ENCODE assay signal across 10 mouse cellular contexts in the genomic region with DNA sequence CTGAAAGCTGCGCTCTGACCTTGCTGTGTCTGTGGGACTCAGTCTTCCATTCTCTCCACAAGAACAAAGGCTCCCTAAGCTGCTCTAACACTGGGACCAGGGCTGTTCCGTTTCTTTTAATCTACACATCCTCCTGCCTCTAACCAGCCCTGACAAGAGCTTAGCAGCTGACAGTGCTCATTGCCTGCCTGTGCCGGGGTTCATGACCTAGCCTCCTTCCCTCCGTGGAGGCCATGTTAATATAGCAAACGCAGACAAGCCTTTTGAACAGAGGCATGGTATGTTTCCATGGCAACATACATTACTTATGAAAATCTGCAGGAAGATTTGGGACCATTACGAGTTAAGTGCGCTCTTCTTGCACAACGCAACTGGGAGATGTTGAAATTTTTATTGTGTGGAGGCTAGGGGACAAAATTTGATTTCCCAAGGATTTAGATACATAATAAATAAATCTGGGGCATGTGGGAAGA. TPM values are rescaled to one million over a fixed set of nuclear protein-coding genes. Genes with fewer than 3 reads are reported as not detected.
DNase-seq lines count a peak whose midpoint lies in the region; ATAC-seq and TF ChIP-seq lines count a peak whose summit lies in the region.
"Had no signal": no experiment of that assay in that cellular context is flagged by ENCODE, and none has a peak within 500 bp of the region (broad histone marks: within the 10 kb centered on the region; RNA-seq: fewer than 3 reads in every experiment).

No protein-coding gene starts in this region.

- no peaks in the 10 kb centered on the region for H3K27me3 ChIP-seq in lung, embryonic 14.5 days (ENCODE audit: insufficient read depth, low read length)
- H3K27me3 ChIP-seq in forebrain, postnatal 0 days (ENCODE audit: insufficient read depth, low read length), result no peaks in the 10 kb centered on the region
- peaks cover 4% of the 10 kb centered on the region for H3K27me3 ChIP-seq in heart, embryonic 11.5 days (ENCODE audit: control insufficient read depth, insufficient read depth, low read length)

- no peak overlapping the region for H3K27ac ChIP-seq in lung, embryonic 14.5 days (ENCODE audit: low read depth)
- H3K27ac ChIP-seq in forebrain, postnatal 0 days (ENCODE audit: low read depth, low read length), result peak overlapping the region; percentile 84
- no peak overlapping the region for H3K27ac ChIP-seq in heart, embryonic 11.5 days (ENCODE audit: low read depth, low read length)
- H3K27ac ChIP-seq: heart, adult 2 months had no signal

- no peak overlapping the region for H3K9ac ChIP-seq in lung, embryonic 14.5 days
- peak overlapping the region; percentile 35 for H3K9ac ChIP-seq in forebrain, postnatal 0 days
- no peak overlapping the region for H3K9ac ChIP-seq in heart, embryonic 11.5 days (ENCODE audit: low read depth, low read length)

- WGBS in lung, embryonic 14.5 days, result 23% methylated on average over 8 of the region's 8 CpGs
- 20% methylated on average over 8 of the region's 8 CpGs for WGBS in forebrain, postnatal 0 days
- WGBS in heart, embryonic 11.5 days (ENCODE audit: insufficient replicate concordance), result 57% methylated on average over 8 of the region's 8 CpGs

- DNase-seq in lung, embryonic 14.5 days, result peak; percentile 71
- no peak for DNase-seq in lung, postnatal 4 days
- peak; percentile 77 for DNase-seq in forebrain, postnatal 0 days
- DNase-seq in lung, postnatal 36 days, result peak; percentile 62
- peak; percentile 76 for DNase-seq in retina, postnatal 1 day
- DNase-seq in heart, adult 11 months, result no peak
- DNase-seq: heart, adult 2 months; kidney, postnatal 25 days had no signal

- H3K9me3 ChIP-seq in lung, embryonic 14.5 days (ENCODE audit: low read depth, low read length), result no peaks in the 10 kb centered on the region
- H3K9me3 ChIP-seq in forebrain, postnatal 0 days (ENCODE audit: low read length), result no peaks in the 10 kb centered on the region
- H3K9me3 ChIP-seq in heart, embryonic 11.5 days (replicated peaks; ENCODE audit: control insufficient read depth, low read length), result no peaks in the 10 kb centered on the region

- H3K4me2 ChIP-seq in lung, embryonic 14.5 days, result no peak overlapping the region
- H3K4me2 ChIP-seq in forebrain, postnatal 0 days (ENCODE audit: low read depth), result peak overlapping the region; percentile 19; the same call in 1 of the 2 replicates
- no peak overlapping the region for H3K4me2 ChIP-seq in heart, embryonic 11.5 days

- ATAC-seq in lung, embryonic 14.5 days (ENCODE audit: insufficient read depth), result peak; percentile 74
- peak; percentile 92 for ATAC-seq in forebrain, postnatal 0 days
- no peak for ATAC-seq in heart, embryonic 11.5 days (replicated peaks; ENCODE audit: insufficient number of reproducible peaks, low FRiP score, low TSS enrichment)
- ATAC-seq in erythroid progenitor cell, adult 5-6 weeks (replicated peaks; ENCODE audit: low FRiP score, poor library complexity, severe bottlenecking), result no peak

- peaks cover 13% of the 10 kb centered on the region; the same call in 1 of the 2 replicates for H3K4me1 ChIP-seq in lung, embryonic 14.5 days (ENCODE audit: insufficient read depth)
- peaks cover 32% of the 10 kb centered on the region for H3K4me1 ChIP-seq in forebrain, postnatal 0 days (ENCODE audit: insufficient read depth)
- H3K4me1 ChIP-seq in heart, embryonic 11.5 days (ENCODE audit: control insufficient read depth, insufficient read depth, low read length), result peaks cover 4% of the 10 kb centered on the region; the same call in 1 of the 2 replicates

- TF ChIP-seq CTCF in lung, embryonic 14.5 days (IDR thresholded peaks at IDR 0.05; ENCODE audit: low read depth), result no peak
- TF ChIP-seq CTCF in forebrain, postnatal 0 days (IDR thresholded peaks at IDR 0.05; ENCODE audit: low read depth), result no peak

- H3K4me3 ChIP-seq in lung, embryonic 14.5 days (ENCODE audit: low read depth, low read length), result no peak overlapping the region
- H3K4me3 ChIP-seq in forebrain, postnatal 0 days (ENCODE audit: low read depth, low read length), result no peak overlapping the region
- no peak overlapping the region for H3K4me3 ChIP-seq in heart, embryonic 11.5 days (ENCODE audit: low read depth, low read length)
- H3K4me3 ChIP-seq: heart, adult 2 months had no signal

- no peaks in the 10 kb centered on the region for H3K36me3 ChIP-seq in lung, embryonic 14.5 days (ENCODE audit: insufficient read depth)
- H3K36me3 ChIP-seq in forebrain, postnatal 0 days (ENCODE audit: insufficient read depth), result peaks cover 22% of the 10 kb centered on the region
- H3K36me3 ChIP-seq in heart, embryonic 11.5 days (ENCODE audit: control insufficient read depth, insufficient read depth, low read length), result no peaks in the 10 kb centered on the region

RNA-seq across cellular contexts. Expression of gene Serpinh1, which starts 40.3 kb away (rescaled TPM):
- polyA plus RNA-seq in lung, embryonic 14.5 days (2014; fragmentation: Nextera tagmentation; extraction: Ambion mirVana), result 663 and 691 TPM in 2 replicates
- total RNA-seq in forebrain, postnatal 0 days (2014; rRNA removed), result 127 and 160 TPM in 2 replicates
- 117 and 121 TPM in 2 replicates for polyA plus RNA-seq in forebrain, postnatal 0 days (2015; fragmentation: Nextera tagmentation; extraction: Ambion mirVana)
- 442 and 580 TPM in 2 replicates for polyA plus RNA-seq in heart, embryonic 11.5 days (2014; fragmentation: Nextera tagmentation; extraction: Ambion mirVana)
- total RNA-seq in erythroid progenitor cell, adult 5-6 weeks (2015; ENCODE audit: low replicate concordance), result 1.1 TPM in 1 of 2 replicates, not detected in the other
- 1.4 and 1.5 TPM in 2 replicates for total RNA-seq in erythroid progenitor cell, adult 5-6 weeks (2017; ENCODE audit: low replicate concordance)

RNA-seq across cellular contexts. Expression of gene Map6, which starts 45.5 kb away (rescaled TPM):
- polyA plus RNA-seq in lung, embryonic 14.5 days (2014; fragmentation: Nextera tagmentation; extraction: Ambion mirVana), result 1.2 and 2.0 TPM in 2 replicates
- total RNA-seq in forebrain, postnatal 0 days (2014; rRNA removed), result 187 and 234 TPM in 2 replicates
- polyA plus RNA-seq in forebrain, postnatal 0 days (2015; fragmentation: Nextera tagmentation; extraction: Ambion mirVana), result 71.9 and 98.0 TPM in 2 replicates
- 2.0 and 2.2 TPM in 2 replicates for polyA plus RNA-seq in heart, embryonic 11.5 days (2014; fragmentation: Nextera tagmentation; extraction: Ambion mirVana)
- not detected in 2 replicates for total RNA-seq in erythroid progenitor cell, adult 5-6 weeks (2015; ENCODE audit: low replicate concordance)
- not detected in 2 replicates for total RNA-seq in erythroid progenitor cell, adult 5-6 weeks (2017; ENCODE audit: low replicate concordance)

Comparison
In these comparisons a context has a peak if more than half of its experiments do, and no peak if none do; other contexts are left out.
1. DNase-seq: peak in lung, embryonic 14.5 days (single experiment), forebrain, postnatal 0 days (single experiment), lung, postnatal 36 days (single experiment) and retina, postnatal 1 day (single experiment); none in lung, postnatal 4 days (0 of 2) and heart, adult 11 months (single experiment).
2. ATAC-seq: peak in lung, embryonic 14.5 days (single experiment) and forebrain, postnatal 0 days (single experiment); none in heart, embryonic 11.5 days (single experiment) and erythroid progenitor cell, adult 5-6 weeks (single experiment).
3. RNA of gene Map6, which starts 45.5 kb away (polyA plus RNA-seq): 71.9 to 98.0 TPM in forebrain, postnatal 0 days; 1.2 to 2.0 TPM in lung, embryonic 14.5 days and 2.0 to 2.2 TPM in heart, embryonic 11.5 days; every median in the first group is over 10 times any median in the second.